Mouse (Mus musculus) ZHBTc4 (cell line): ENCODE data around the gene Olfr1383.
"Not testable (repeated sequence)": the region's sequence is repeated elsewhere in the genome, so short reads cannot be mapped to it uniquely, and the experiment has no call there.

Experiments
- DNase-seq: peaks from one replicate; pipeline ENCODE4 v3.0.0-alpha.2; 2011; ENCODE audit warnings: low read depth, low spot score

The Olfr1383 gene

GRCm38 (mm10) chr11:49519348-49519747, at the start of gene Olfr1383:
Olfr1383 (plus strand) TSS chr11:49519648.
- no peak for DNase-seq

- no peak for DNase-seq
Measured at GRCm38 (mm10) chr11:49485973-49486372, 33.5 kb upstream of the Olfr1383 start.

- DNase-seq: not testable (repeated sequence)
Measured at GRCm38 (mm10) chr11:49488770-49489169, 30.7 kb upstream of the Olfr1383 start, which contains the start of gene Olfr1385. Olfr1385 (plus strand) TSS chr11:49489070.

GRCm38 (mm10) chr11:49518086-49518485, 1.4 kb upstream of the Olfr1383 start:
- no peak for DNase-seq

GRCm38 (mm10) chr11:49527947-49528346, 8.5 kb downstream of the Olfr1383 start, which contains the start of gene Olfr1382:
Olfr1382 (plus strand) TSS chr11:49528247.
- no peak for DNase-seq

DNA sequence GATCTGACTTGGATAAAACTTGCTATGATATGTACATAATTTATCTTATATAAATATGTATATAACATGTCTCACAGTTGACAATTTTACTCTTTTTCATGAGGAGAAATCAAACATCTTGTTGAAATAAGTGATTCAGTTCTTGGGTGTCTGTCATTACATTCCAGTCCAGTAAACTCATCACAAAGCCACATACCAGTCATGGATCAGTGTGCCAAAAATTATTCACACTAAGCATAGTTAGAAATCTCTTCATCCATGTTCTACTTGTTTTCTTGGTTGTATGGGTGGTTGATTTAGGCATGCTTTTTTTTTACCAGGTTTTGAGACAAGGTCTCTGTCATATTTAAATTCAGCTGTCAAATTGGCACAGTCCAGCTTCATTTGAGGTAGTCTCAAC, 13.3 kb downstream of the Olfr1383 start:
- DNase-seq: no peak

GRCm38 (mm10) chr11:49536631-49537030, 17.2 kb downstream of the Olfr1383 start:
- DNase-seq: peak; percentile 38

DNA sequence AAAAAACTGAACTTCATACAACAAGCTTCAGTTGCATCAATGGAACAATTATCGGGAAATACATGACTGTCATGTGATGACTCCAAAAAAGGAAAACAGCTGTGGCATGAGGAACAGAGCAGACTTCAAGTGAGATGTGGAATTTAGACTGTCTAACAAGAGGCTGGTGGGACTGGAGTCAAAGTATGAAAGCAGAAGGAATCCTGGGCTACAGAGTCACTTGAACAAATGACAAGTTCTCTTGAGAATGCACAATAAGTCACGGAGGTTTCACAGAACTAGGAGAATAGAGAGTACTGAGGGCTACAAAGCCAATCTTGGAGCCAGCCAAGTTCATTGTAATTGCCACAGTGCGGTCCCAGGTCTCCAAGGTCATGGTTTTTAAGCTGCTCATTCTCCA, 23.7 kb downstream of the Olfr1383 start, which contains the start of gene Olfr1381:
Gene Olfr1381 (plus strand): TSS at position 301 of the 400 bp plus-strand sequence.
- DNase-seq: not testable (repeated sequence)

- DNase-seq: peak; percentile 28
Measured at GRCm38 (mm10) chr11:49554033-49554432, 34.6 kb downstream of the Olfr1383 start.

- peak; percentile 28 for DNase-seq
Measured at GRCm38 (mm10) chr11:49556578-49556977, 37.1 kb downstream of the Olfr1383 start, which contains the start of gene Olfr1380. Olfr1380 (plus strand) TSS chr11:49556878.

DNA sequence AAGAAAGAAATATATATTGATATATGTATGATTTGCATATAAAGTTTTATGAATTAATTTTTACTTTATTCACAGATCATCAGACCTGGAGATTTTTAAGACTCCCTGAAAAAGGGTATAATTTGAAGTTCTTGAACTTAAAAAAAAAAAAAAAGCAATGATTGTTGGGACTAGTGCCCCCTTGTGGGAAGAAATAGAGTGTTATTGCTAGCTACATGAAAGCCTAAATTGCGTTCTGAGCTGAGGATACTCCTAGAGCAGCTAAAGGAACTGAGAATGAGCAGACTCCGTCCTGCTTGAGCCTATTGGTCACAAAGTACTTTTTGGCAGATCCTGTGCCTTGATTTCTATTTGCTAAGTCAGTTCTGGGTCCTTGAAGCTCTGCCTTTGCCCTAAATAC, 55.6 kb downstream of the Olfr1383 start:
- DNase-seq: peak; percentile 52
